Mouse (Mus musculus) thymus, adult 18-20 months (tissue): Measurements from ENCODE around the gene Gm2115.

Experiments
- DNase-seq, 2 experiments: peaks; one replicate each; pipeline ENCODE4 v3.0.0; 2022; ENCODE audit warnings: mixed read lengths in 2 of 2

The Gm2115 gene

GRCm38 (mm10) chr7:84528796-84529533, at the start of gene Gm2115:
Gm2115 (plus strand) TSS chr7:84528954.
- no peak for DNase-seq

GRCm38 (mm10) chr7:84483447-84484407, 45.0 kb upstream of the Gm2115 start:
- DNase-seq = no peak

- DNase-seq = no peak
Observed at GRCm38 (mm10) chr7:84486485-84486884, 42.3 kb upstream of the Gm2115 start.

GRCm38 (mm10) chr7:84503163-84503562, 25.6 kb upstream of the Gm2115 start:
- no peak for DNase-seq

GRCm38 (mm10) chr7:84518533-84519198, 10.1 kb upstream of the Gm2115 start:
- no peak for DNase-seq

- no peak for DNase-seq
Observed at GRCm38 (mm10) chr7:84521329-84521728, 7.4 kb upstream of the Gm2115 start.

GRCm38 (mm10) chr7:84522426-84522825, 6.3 kb upstream of the Gm2115 start:
- no peak for DNase-seq

- no peak for DNase-seq
Observed at GRCm38 (mm10) chr7:84526171-84526570, 2.6 kb upstream of the Gm2115 start.

- DNase-seq = no peak
Observed at GRCm38 (mm10) chr7:84532795-84533194, 4.0 kb downstream of the Gm2115 start.

GRCm38 (mm10) chr7:84534632-84535031, 5.9 kb downstream of the Gm2115 start:
- no peak for DNase-seq

- DNase-seq = no peak
Observed at GRCm38 (mm10) chr7:84544946-84545345, 16.2 kb downstream of the Gm2115 start.

- DNase-seq = no peak
Observed at GRCm38 (mm10) chr7:84546667-84547066, 17.9 kb downstream of the Gm2115 start.

- no peak for DNase-seq
Observed at GRCm38 (mm10) chr7:84551472-84551871, 22.7 kb downstream of the Gm2115 start.

GRCm38 (mm10) chr7:84555294-84555693, 26.5 kb downstream of the Gm2115 start:
- no peak for DNase-seq

- no peak for DNase-seq
Observed at GRCm38 (mm10) chr7:84557332-84557731, 28.6 kb downstream of the Gm2115 start.

- no peak for DNase-seq
Observed at GRCm38 (mm10) chr7:84560500-84560899, 31.7 kb downstream of the Gm2115 start.

- DNase-seq = no peak
Observed at GRCm38 (mm10) chr7:84564236-84564635, 35.5 kb downstream of the Gm2115 start.

GRCm38 (mm10) chr7:84566200-84566599, 37.4 kb downstream of the Gm2115 start:
- no peak for DNase-seq

GRCm38 (mm10) chr7:84577034-84577433, 48.3 kb downstream of the Gm2115 start:
- no peak for DNase-seq

GRCm38 (mm10) chr7:84578841-84579240, 50.1 kb downstream of the Gm2115 start:
- no peak for DNase-seq

- no peak for DNase-seq
Observed at GRCm38 (mm10) chr7:84579769-84580168, 51.0 kb downstream of the Gm2115 start.

GRCm38 (mm10) chr7:84585086-84585485, 56.3 kb downstream of the Gm2115 start:
- DNase-seq = no peak
